In the genomic region with DNA sequence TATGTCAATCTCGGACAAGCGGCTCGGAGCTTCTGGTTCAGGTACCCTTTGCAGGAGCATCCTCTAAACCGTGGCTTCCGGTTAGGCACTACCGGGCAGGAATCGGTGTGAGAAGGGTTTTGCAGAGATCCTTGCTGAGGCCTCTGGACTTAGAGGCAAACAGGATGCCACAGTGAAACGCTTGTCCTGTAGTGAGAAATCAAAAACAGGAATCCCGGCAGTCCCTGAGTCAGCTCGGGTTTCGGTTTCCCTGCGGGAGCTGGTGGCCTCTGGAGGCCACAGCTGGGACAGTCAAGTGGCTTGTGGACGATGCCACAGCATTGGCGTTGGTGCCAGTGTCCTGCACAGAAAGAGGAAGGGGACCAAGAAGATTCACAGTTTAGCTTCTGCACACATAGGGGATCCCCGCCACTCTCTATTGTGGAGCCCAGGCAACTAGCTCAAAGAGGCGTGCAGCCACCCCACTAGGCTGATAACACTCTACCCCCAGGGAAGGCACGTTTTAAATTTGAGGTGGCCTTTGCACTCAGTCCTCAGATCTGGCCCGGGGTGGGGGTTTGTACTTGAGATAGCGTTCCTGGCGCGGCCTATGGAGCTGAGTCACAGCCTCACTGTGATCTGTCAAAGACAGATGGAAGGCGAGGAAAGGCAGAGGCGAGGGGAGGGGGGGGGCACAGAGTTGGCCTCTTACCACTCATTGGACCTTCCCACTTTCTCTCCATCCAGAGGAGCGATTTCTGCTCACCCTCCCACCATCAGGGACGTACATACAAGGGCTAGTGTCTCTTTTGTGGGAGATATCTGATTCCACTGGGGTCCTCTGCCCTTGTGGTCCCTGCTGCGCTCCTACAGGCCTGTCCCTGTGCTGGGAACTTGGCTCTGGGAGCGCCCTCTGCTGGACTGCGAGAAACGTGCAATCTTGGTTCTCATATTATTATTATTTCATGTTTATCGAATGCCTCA, we compare ENCODE assay signal across 8 mouse cellular contexts. TPM values are rescaled to one million over a fixed set of nuclear protein-coding genes. Genes with fewer than 3 reads are reported as not detected.
A peak's percentile ranks its signal among the peaks of the same experiment; 100 is the strongest.
DNase-seq lines count a peak whose midpoint lies in the region; ATAC-seq and TF ChIP-seq lines count a peak whose summit lies in the region.

No protein-coding gene starts in this region.

- intact Hi-C loops in heart, adult 2 months (cut with DNase I), result loop anchor here (1.0 kb wide), 1 partner anchor 15 kb away; no protein-coding TSS in a partner anchor

- ATAC-seq in liver, embryonic 11.5 days (replicated peaks; ENCODE audit: low FRiP score), result peak; percentile 85
- ATAC-seq in stomach, postnatal 0 days (ENCODE audit: low FRiP score, low TSS enrichment), result peak; percentile 59

- no peaks in the 10 kb centered on the region for H3K27me3 ChIP-seq in heart, adult 2 months (ENCODE audit: control insufficient read depth, insufficient read depth, low read length)
- H3K27me3 ChIP-seq in liver, embryonic 11.5 days (replicated peaks; ENCODE audit: control insufficient read depth, insufficient read depth, low read length), result peaks cover 36% of the 10 kb centered on the region
- H3K27me3 ChIP-seq in myocyte (ENCODE audit: control insufficient read depth, insufficient read depth, insufficient read length), result no peaks in the 10 kb centered on the region
- peaks cover 11% of the 10 kb centered on the region for H3K27me3 ChIP-seq in stomach, postnatal 0 days (ENCODE audit: control insufficient read depth, insufficient read depth, low read length)

- peak; percentile 84 to 85 for DNase-seq in B cell, adult 2 months
- peak; percentile 88 for DNase-seq in adipocyte (ENCODE audit: low spot score)
- DNase-seq in embryo, embryonic 9.5 days (ENCODE audit: extremely low spot score), result peak; percentile 80
- peak; percentile 85 to 86 for DNase-seq in heart, adult 2 months
- DNase-seq in kidney, adult 18-20 months, result peak; percentile 78
- peak; percentile 83 for DNase-seq in liver, embryonic 11.5 days (ENCODE audit: low spot score)
- DNase-seq in stomach, postnatal 0 days (ENCODE audit: low spot score), result peak; percentile 81

- peak overlapping the region; percentile 24 for H3K9ac ChIP-seq in heart, adult 2 months (ENCODE audit: low read depth, low read length)
- H3K9ac ChIP-seq in liver, embryonic 11.5 days (ENCODE audit: low read depth, low read length), result peak overlapping the region; percentile 57
- peak overlapping the region; percentile 52 for H3K9ac ChIP-seq in stomach, postnatal 0 days (ENCODE audit: low read length)

- H3K4me3 ChIP-seq in heart, adult 2 months, result peak overlapping the region; percentile 66
- H3K4me3 ChIP-seq in liver, embryonic 11.5 days (ENCODE audit: low read depth, low read length), result peak overlapping the region; percentile 38
- H3K4me3 ChIP-seq in myocyte, result peak overlapping the region; percentile 34
- peak overlapping the region; percentile 23 for H3K4me3 ChIP-seq in stomach, postnatal 0 days (ENCODE audit: low read depth, low read length)

- H3K4me1 ChIP-seq in heart, adult 2 months (ENCODE audit: control insufficient read depth, insufficient read depth, low read length), result peaks cover 16% of the 10 kb centered on the region
- peaks cover 48% of the 10 kb centered on the region for H3K4me1 ChIP-seq in liver, embryonic 11.5 days (replicated peaks; ENCODE audit: control insufficient read depth, insufficient read depth, low read length)
- peaks cover 2% of the 10 kb centered on the region for H3K4me1 ChIP-seq in stomach, postnatal 0 days (replicated peaks; ENCODE audit: control insufficient read depth, insufficient read depth)

- TF ChIP-seq CTCF in heart, adult 2 months (IDR thresholded peaks at IDR 0.05), result peak; percentile 88
- peak; percentile 96 for TF ChIP-seq CTCF in stomach, postnatal 0 days (IDR thresholded peaks at IDR 0.05; ENCODE audit: low read depth)

- no peaks in the 10 kb centered on the region for H3K9me3 ChIP-seq in liver, embryonic 11.5 days (ENCODE audit: control insufficient read depth, low read length)
- no peaks in the 10 kb centered on the region for H3K9me3 ChIP-seq in stomach, postnatal 0 days (ENCODE audit: control insufficient read depth, low read length)

- H3K79me2 ChIP-seq in heart, adult 2 months (replicated peaks; ENCODE audit: control insufficient read depth, insufficient read depth, low read length), result no peaks in the 10 kb centered on the region
- H3K79me2 ChIP-seq in myocyte (ENCODE audit: control insufficient read depth, insufficient read depth), result no peaks in the 10 kb centered on the region

- peak overlapping the region; percentile 97 for H3K4me2 ChIP-seq in liver, embryonic 11.5 days
- peak overlapping the region; percentile 95 for H3K4me2 ChIP-seq in myocyte (ENCODE audit: low read depth)
- H3K4me2 ChIP-seq in stomach, postnatal 0 days (replicated peaks; ENCODE audit: low read depth), result peak overlapping the region; percentile 44

- WGBS in heart, adult 2 months, result 4% methylated on average over 30 of the region's 30 CpGs
- 7% methylated on average over 30 of the region's 30 CpGs for whole genome bisulfite sequencing in liver, embryonic 11.5 days
- 18% methylated on average over 30 of the region's 30 CpGs for WGBS in stomach, postnatal 0 days

- no peaks in the 10 kb centered on the region for H3K36me3 ChIP-seq in heart, adult 2 months (ENCODE audit: control insufficient read depth, insufficient read depth, low read length)
- H3K36me3 ChIP-seq in liver, embryonic 11.5 days (ENCODE audit: control insufficient read depth, insufficient read depth, low read length), result no peaks in the 10 kb centered on the region
- H3K36me3 ChIP-seq in myocyte (ENCODE audit: control insufficient read depth, insufficient read depth), result no peaks in the 10 kb centered on the region
- H3K36me3 ChIP-seq in stomach, postnatal 0 days (ENCODE audit: control insufficient read depth, insufficient read depth, low read length), result no peaks in the 10 kb centered on the region

- TF ChIP-seq EP300 in heart, adult 2 months (IDR thresholded peaks at IDR 0.05; ENCODE audit: insufficient read depth, low read depth, low read length), result peak; percentile 33; the same call in 1 of the 2 replicates
- TF ChIP-seq EP300 in stomach, postnatal 0 days (optimal IDR thresholded peaks at IDR 0.05), result no peak

- peak overlapping the region; percentile 25 for H3ac ChIP-seq in myocyte (ENCODE audit: control insufficient read depth, insufficient read length)

- peak overlapping the region; percentile 92 for H3K27ac ChIP-seq in heart, adult 2 months
- H3K27ac ChIP-seq in liver, embryonic 11.5 days (ENCODE audit: low read depth, low read length), result peak overlapping the region; percentile 76
- H3K27ac ChIP-seq in stomach, postnatal 0 days (replicated peaks), result peak overlapping the region; percentile 84

- TF ChIP-seq POLR2A in heart, adult 2 months (IDR thresholded peaks at IDR 0.05; ENCODE audit: insufficient read depth, low read depth, low read length), result peak; percentile 48; the same call in 1 of the 2 replicates
- no peak for TF ChIP-seq POLR2A in myocyte (IDR thresholded peaks at IDR 0.05; ENCODE audit: insufficient read length, low read depth)

TF ChIP-seq in myocyte, 11 proteins besides CTCF, POLR2A, EP300 and RAD21:
- no peak for TF ChIP-seq TCF12 (IDR thresholded peaks at IDR 0.05; ENCODE audit: insufficient read depth, poor library complexity, severe bottlenecking)
- peak in 1 of 3 experiments; percentile 1 for TF ChIP-seq MYOD1 (IDR thresholded peaks at IDR 0.05; ENCODE audit: control insufficient read depth in 1 of 3, insufficient read length in 2 of 3, low read depth in 2 of 3)
- TF ChIP-seq E2F4 (IDR thresholded peaks at IDR 0.05; ENCODE audit: insufficient read depth), result no peak
- peak in 1 of 3 experiments; percentile 45 for TF ChIP-seq MYOG (IDR thresholded peaks at IDR 0.05; ENCODE audit: control insufficient read depth in 1 of 3, insufficient read depth in 1 of 3, insufficient read length in 2 of 3, low read depth in 2 of 3)
- TF ChIP-seq REST (IDR thresholded peaks at IDR 0.05; ENCODE audit: insufficient read depth, insufficient read length), result no peak

RNA-seq across cellular contexts. Expression of a gene that starts 2.9 kb away (rescaled TPM):
- 10 to 100 TPM; 58.9 to 60.0 TPM for total RNA-seq in heart, adult 2 months (2021)
- polyA plus RNA-seq in heart, adult 2 months (2012; rRNA removed), result 57.2 and 68.9 TPM in 2 replicates
- 5.3 and 5.4 TPM in 2 replicates for polyA plus RNA-seq in liver, embryonic 11.5 days (2014; fragmentation: Nextera tagmentation; extraction: Ambion mirVana)
- 3.6 TPM for polyA plus RNA-seq in myocyte (2012; fragmentation: generic; extraction: Trizol)
- polyA plus RNA-seq in stomach, postnatal 0 days (2015; fragmentation: Nextera tagmentation; extraction: Ambion mirVana), result 2.5 and 3.0 TPM in 2 replicates

RNA-seq across cellular contexts. Expression of a gene that starts 18.7 kb away (rescaled TPM):
- 100 to 1,000 TPM; 150 to 162 TPM for total RNA-seq in heart, adult 2 months (2021)
- 62.3 and 96.1 TPM in 2 replicates for polyA plus RNA-seq in heart, adult 2 months (2012; rRNA removed)
- 334 and 347 TPM in 2 replicates for polyA plus RNA-seq in liver, embryonic 11.5 days (2014; fragmentation: Nextera tagmentation; extraction: Ambion mirVana)
- 288 TPM for polyA plus RNA-seq in myocyte (2012; fragmentation: generic; extraction: Trizol)
- polyA plus RNA-seq in stomach, postnatal 0 days (2015; fragmentation: Nextera tagmentation; extraction: Ambion mirVana), result 161 TPM in 2 replicates

RNA-seq across cellular contexts. Expression of a gene that starts 37.4 kb away (rescaled TPM):
- total RNA-seq in heart, adult 2 months (2021), result 1 to 10 TPM; 7.3 to 8.1 TPM
- polyA plus RNA-seq in heart, adult 2 months (2012; rRNA removed), result 13.5 and 13.7 TPM in 2 replicates
- 11.5 and 13.8 TPM in 2 replicates for polyA plus RNA-seq in liver, embryonic 11.5 days (2014; fragmentation: Nextera tagmentation; extraction: Ambion mirVana)
- 11.4 TPM for polyA plus RNA-seq in myocyte (2012; fragmentation: generic; extraction: Trizol)
- 6.8 and 7.1 TPM in 2 replicates for polyA plus RNA-seq in stomach, postnatal 0 days (2015; fragmentation: Nextera tagmentation; extraction: Ambion mirVana)

Comparison
In these comparisons a context has a peak if more than half of its experiments do, and no peak if none do; other contexts are left out.
1. Peak in every context shown above with its lines: DNase-seq, ATAC-seq, H3K4me3 ChIP-seq and H3K27ac ChIP-seq.
2. H3K4me2 ChIP-seq: peak in every context shown above with its lines; median percentile 97 in liver, embryonic 11.5 days; 95 in myocyte; 44 in stomach, postnatal 0 days.